Comparison of ENCODE assay signal across 17 mouse cellular contexts in the genomic region with DNA sequence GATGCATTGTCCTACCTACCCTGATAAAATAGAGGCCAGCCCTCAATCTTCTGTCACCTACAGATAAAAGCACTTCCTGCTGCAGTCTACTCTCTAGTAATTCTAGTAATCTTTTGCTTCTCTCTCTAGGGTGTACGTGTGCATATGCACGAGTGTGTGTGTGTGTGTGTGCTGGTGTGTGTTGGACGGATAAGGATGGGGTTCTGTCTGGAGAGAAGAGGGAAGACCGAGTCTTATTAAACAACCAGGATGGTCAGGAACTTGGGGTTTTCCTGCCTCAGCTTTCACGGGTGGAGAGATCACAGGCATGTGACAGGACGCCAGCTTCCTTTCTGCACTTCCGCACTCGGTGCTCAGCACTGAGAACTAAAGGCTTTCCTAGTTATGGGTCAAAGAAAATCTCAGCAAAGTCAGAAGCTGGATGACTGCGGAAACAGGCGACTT. TPM values are rescaled to one million over a fixed set of nuclear protein-coding genes. Genes with fewer than 3 reads are reported as not detected.
DNase-seq lines count a peak whose midpoint lies in the region; ATAC-seq lines count a peak whose summit lies in the region.
"Had no signal": no experiment of that assay in that cellular context is flagged by ENCODE, and none has a peak within 500 bp of the region (broad histone marks: within the 10 kb centered on the region; RNA-seq: fewer than 3 reads in every experiment).

No protein-coding gene starts in this region.

- WGBS in liver, embryonic 15.5 days (ENCODE audit: insufficient replicate concordance), result 20% methylated on average over 10 of the region's 10 CpGs
- WGBS in forebrain, embryonic 12.5 days, result 89% methylated on average over 10 of the region's 10 CpGs

- H3K27me3 ChIP-seq in liver, embryonic 15.5 days, result no peaks in the 10 kb centered on the region
- no peaks in the 10 kb centered on the region for H3K27me3 ChIP-seq in forebrain, embryonic 12.5 days
- H3K27me3 ChIP-seq: heart, embryonic 15.5 days had no signal

- peaks cover 25% of the 10 kb centered on the region for H3K4me1 ChIP-seq in liver, embryonic 15.5 days (replicated peaks)
- no peaks in the 10 kb centered on the region for H3K4me1 ChIP-seq in forebrain, embryonic 12.5 days
- H3K4me1 ChIP-seq: heart, embryonic 15.5 days had no signal

- H3K9ac ChIP-seq in liver, embryonic 15.5 days, result no peak overlapping the region
- H3K9ac ChIP-seq in forebrain, embryonic 12.5 days, result no peak overlapping the region
- H3K9ac ChIP-seq: heart, embryonic 15.5 days; lung, embryonic 14.5 days had no signal

- peak; percentile 90 for ATAC-seq in activated CD4-positive, CD25-positive, alpha-beta regulatory T cell, adult 4 months
- ATAC-seq in liver, embryonic 15.5 days (ENCODE audit: insufficient read depth), result peak; percentile 70
- ATAC-seq in forebrain, embryonic 12.5 days (ENCODE audit: low FRiP score), result no peak

- H3K4me2 ChIP-seq in liver, embryonic 15.5 days, result peak overlapping the region; percentile 29
- no peak overlapping the region for H3K4me2 ChIP-seq in forebrain, embryonic 12.5 days
- H3K4me2 ChIP-seq: heart, embryonic 15.5 days; lung, embryonic 14.5 days had no signal

- no peaks in the 10 kb centered on the region for H3K36me3 ChIP-seq in liver, embryonic 15.5 days (replicated peaks)
- peaks cover 83% of the 10 kb centered on the region for H3K36me3 ChIP-seq in forebrain, embryonic 12.5 days (replicated peaks)

- H3K9me3 ChIP-seq in liver, embryonic 15.5 days (replicated peaks), result no peaks in the 10 kb centered on the region
- H3K9me3 ChIP-seq in forebrain, embryonic 12.5 days, result no peaks in the 10 kb centered on the region
- H3K9me3 ChIP-seq: heart, embryonic 15.5 days had no signal

- H3K4me3 ChIP-seq in liver, embryonic 15.5 days (replicated peaks), result no peak overlapping the region
- no peak overlapping the region for H3K4me3 ChIP-seq in forebrain, embryonic 12.5 days (replicated peaks)
- H3K4me3 ChIP-seq: heart, embryonic 15.5 days had no signal

- H3K27ac ChIP-seq in liver, embryonic 15.5 days (replicated peaks), result no peak overlapping the region; the same call in 1 of the 2 replicates
- no peak overlapping the region for H3K27ac ChIP-seq in forebrain, embryonic 12.5 days
- H3K27ac ChIP-seq: heart, embryonic 15.5 days; stomach, postnatal 0 days had no signal

- DNase-seq in spleen, adult 12 weeks (ENCODE audit: low spot score), result peak; percentile 34
- DNase-seq in spleen, postnatal 4 days (ENCODE audit: low spot score in 2 of 2), result no peak
- DNase-seq in thymus, postnatal 14 days, result peak; percentile 43
- DNase-seq in frontal cortex, postnatal 10 days (ENCODE audit: low spot score in 2 of 2), result no peak
- no peak for DNase-seq in layer of hippocampus, adult 18-20 months (ENCODE audit: low spot score in 2 of 2)
- DNase-seq: adrenal gland, postnatal 25 days; cerebellum, postnatal 25 days; kidney, adult 8-10 months; lung, embryonic 14.5 days had no signal

RNA-seq across cellular contexts. Expression of a gene that starts 8.9 kb away (rescaled TPM):
- 10 to 100 TPM; 39.5 to 41.6 TPM for polyA plus RNA-seq in activated CD4-positive, CD25-positive, alpha-beta regulatory T cell, adult 4 months (2017; shearing (Covaris generic))
- polyA plus RNA-seq in liver, embryonic 15.5 days (2015; fragmentation: Nextera tagmentation; extraction: Ambion mirVana), result 7.1 and 7.6 TPM in 2 replicates
- 35.4 and 35.9 TPM in 2 replicates for polyA plus RNA-seq in forebrain, embryonic 12.5 days (2016; fragmentation: Nextera tagmentation; extraction: Ambion mirVana)
- 10 to 100 TPM; 38.5 to 39.9 TPM for total RNA-seq in layer of hippocampus, adult 18-20 months (2021)

RNA-seq across cellular contexts. Expression of a gene that starts 11.2 kb away (rescaled TPM):
- polyA plus RNA-seq in activated CD4-positive, CD25-positive, alpha-beta regulatory T cell, adult 4 months (2017; shearing (Covaris generic)), result 100 to 1,000 TPM in 1 of 2 experiments, 10 to 100 TPM in 1; 92.7 to 102 TPM
- 14.9 and 17.7 TPM in 2 replicates for polyA plus RNA-seq in liver, embryonic 15.5 days (2015; fragmentation: Nextera tagmentation; extraction: Ambion mirVana)
- polyA plus RNA-seq in forebrain, embryonic 12.5 days (2016; fragmentation: Nextera tagmentation; extraction: Ambion mirVana), result 39.6 and 45.2 TPM in 2 replicates
- total RNA-seq in layer of hippocampus, adult 18-20 months (2021), result 1 to 10 TPM; 6.1 to 8.1 TPM

RNA-seq across cellular contexts. Expression of a gene that starts 53.5 kb away (rescaled TPM):
- not detected for polyA plus RNA-seq in activated CD4-positive, CD25-positive, alpha-beta regulatory T cell, adult 4 months (2017; shearing (Covaris generic))
- not detected in 2 replicates for polyA plus RNA-seq in liver, embryonic 15.5 days (2015; fragmentation: Nextera tagmentation; extraction: Ambion mirVana)
- not detected in 2 replicates for polyA plus RNA-seq in forebrain, embryonic 12.5 days (2016; fragmentation: Nextera tagmentation; extraction: Ambion mirVana)
- not detected for total RNA-seq in layer of hippocampus, adult 18-20 months (2021)
- total RNA-seq: gastrocnemius, adult 18-20 months; left cerebral cortex, adult 8-10 months; monocyte, adult 5-6 weeks had no signal
- polyA plus RNA-seq: heart, embryonic 15.5 days; lung, embryonic 14.5 days; stomach, postnatal 0 days had no signal

Comparison
In these comparisons a context has a peak if more than half of its experiments do, and no peak if none do; other contexts are left out.
1. DNase-seq: peak in spleen, adult 12 weeks (single experiment) and thymus, postnatal 14 days (single experiment); none in spleen, postnatal 4 days (0 of 2), frontal cortex, postnatal 10 days (0 of 2) and layer of hippocampus, adult 18-20 months (0 of 2).